Mouse (Mus musculus) adrenal gland, postnatal 36 days (tissue): ENCODE data around the gene Iars2. TPM values are rescaled to one million over a fixed set of nuclear protein-coding genes. Genes with fewer than 3 reads are reported as not detected.

Experiments used
- DNase-seq, 2 experiments: peaks; one replicate each; pipeline ENCODE4 v3.0.0; 2021; ENCODE audit warnings: mixed read lengths in 1 of 2
- long read RNA-seq, 2 experiments: library from polyadenylated mRNA; stranded (forward); transcript quantifications; one replicate each; pipeline ENCODE4 v2.0.0; 2021; ENCODE audit warnings: borderline sequencing depth in 2 of 2
- total RNA-seq, 2 experiments: library from RNA; stranded (reverse); gene quantifications; 2 replicates each; pipeline ENCODE4 v1.2.3; 2021

The Iars2 gene
- total RNA-seq: 100 to 1,000 TPM in 1 of 2 experiments, 10 to 100 TPM in 1; 75.8 to 104 TPM
- long read RNA-seq, experiment 1, full-length matches to known transcripts: 77 of 109 reads
- long read RNA-seq, experiment 1, partial matches to known transcripts: 20 of 109 reads
- long read RNA-seq, experiment 1, other reads (novel, unspliced or antisense): 12 of 109 reads
- long read RNA-seq, experiment 2, full-length matches to known transcripts: 22 of 29 reads
- long read RNA-seq, experiment 2, partial matches to known transcripts: 2 of 29 reads
- long read RNA-seq, experiment 2, other reads (novel, unspliced or antisense): 5 of 29 reads

GRCm38 (mm10) chr1:185328721-185329610 lies at the start of gene Iars2:
Gene Iars2, minus strand, starts transcription at chr1:185329396.
- DNase-seq: peak; percentile 93 to 95

GRCm38 (mm10) chr1:185377429-185377828 lies 48.2 kb upstream of the Iars2 start:
- DNase-seq: no peak

- DNase-seq: no peak
Measured at GRCm38 (mm10) chr1:185376390-185376789, 47.2 kb upstream of the Iars2 start.

- DNase-seq: no peak
Measured at GRCm38 (mm10) chr1:185369979-185370378, 40.8 kb upstream of the Iars2 start.

- no peak for DNase-seq
Measured at GRCm38 (mm10) chr1:185367383-185367782, 38.2 kb upstream of the Iars2 start.

- DNase-seq: no peak
Measured at GRCm38 (mm10) chr1:185364183-185364540, 35.0 kb upstream of the Iars2 start.

GRCm38 (mm10) chr1:185363526-185364182 lies 34.5 kb upstream of the Iars2 start:
- DNase-seq: peak; percentile 49 to 56

GRCm38 (mm10) chr1:185362677-185363520 lies 33.7 kb upstream of the Iars2 start, which contains the start of gene Eprs:
Gene Eprs, plus strand, starts transcription at chr1:185363044.
- peak; percentile 98 to 99 for DNase-seq

GRCm38 (mm10) chr1:185358211-185358610 lies 29.0 kb upstream of the Iars2 start:
- DNase-seq: no peak

GRCm38 (mm10) chr1:185356246-185356645 lies 27.1 kb upstream of the Iars2 start:
- DNase-seq: no peak

- DNase-seq: no peak
Measured at GRCm38 (mm10) chr1:185354731-185355130, 25.5 kb upstream of the Iars2 start.

- DNase-seq: no peak
Measured at GRCm38 (mm10) chr1:185353351-185353750, 24.2 kb upstream of the Iars2 start.

GRCm38 (mm10) chr1:185352151-185352550 lies 23.0 kb upstream of the Iars2 start:
- DNase-seq: no peak

GRCm38 (mm10) chr1:185350611-185351010 lies 21.4 kb upstream of the Iars2 start:
- no peak for DNase-seq

- no peak for DNase-seq
Measured at GRCm38 (mm10) chr1:185349741-185350140, 20.5 kb upstream of the Iars2 start.

- no peak for DNase-seq
Measured at GRCm38 (mm10) chr1:185346188-185346587, 17.0 kb upstream of the Iars2 start.

- no peak for DNase-seq
Measured at GRCm38 (mm10) chr1:185343422-185343821, 14.2 kb upstream of the Iars2 start.

GRCm38 (mm10) chr1:185342441-185342840 lies 13.2 kb upstream of the Iars2 start:
- DNase-seq: no peak

GRCm38 (mm10) chr1:185336535-185336934 lies 7.3 kb upstream of the Iars2 start:
- DNase-seq: no peak

GRCm38 (mm10) chr1:185335231-185335765 lies 6.1 kb upstream of the Iars2 start:
- no peak for DNase-seq

GRCm38 (mm10) chr1:185334136-185334535 lies 4.9 kb upstream of the Iars2 start:
- DNase-seq: no peak
